Mouse (Mus musculus) E14TG2a.4 (cell line): ENCODE data around the gene Sgms1.

Source experiments
- CTCF ChIP-seq: conservative IDR thresholded peaks from 2 replicates; pipeline ENCODE4 v1.5.1; 2014; ENCODE audit warnings: low read length
- NANOG ChIP-seq: IDR thresholded peaks from 2 replicates; pipeline ENCODE4 v1.6.1; 2014; ENCODE audit warnings: borderline replicate concordance, low read length, mixed read lengths
- POU5F1 ChIP-seq: IDR thresholded peaks from 2 replicates; pipeline ENCODE4 v1.6.1; 2014; ENCODE audit warnings: low read length, borderline replicate concordance

DNA sequence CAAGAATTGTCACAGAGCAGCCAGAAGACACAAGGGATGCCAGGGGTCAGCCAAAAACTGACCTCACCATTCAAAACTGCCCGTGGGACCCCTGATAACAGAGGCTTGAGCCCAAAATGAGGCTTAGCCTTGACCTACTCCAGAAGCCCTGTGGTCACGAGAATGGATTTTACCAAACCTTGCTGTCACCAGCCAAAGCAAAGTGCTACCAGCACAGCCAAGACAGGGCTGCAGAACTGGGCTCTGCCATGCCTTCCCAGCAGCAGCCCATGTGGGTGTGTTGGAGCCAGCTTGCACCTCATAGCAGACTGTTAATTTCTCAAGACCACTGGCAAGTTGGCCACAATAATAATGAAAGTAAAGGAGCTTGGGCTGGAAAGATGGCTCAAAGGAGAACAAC is 168.5 kb downstream of the Sgms1 start:
- no peak for TF ChIP-seq CTCF
- no peak for TF ChIP-seq NANOG
- no peak for TF ChIP-seq POU5F1
